Comparison of ENCODE assay signal across 25 mouse cellular contexts in the genomic region with DNA sequence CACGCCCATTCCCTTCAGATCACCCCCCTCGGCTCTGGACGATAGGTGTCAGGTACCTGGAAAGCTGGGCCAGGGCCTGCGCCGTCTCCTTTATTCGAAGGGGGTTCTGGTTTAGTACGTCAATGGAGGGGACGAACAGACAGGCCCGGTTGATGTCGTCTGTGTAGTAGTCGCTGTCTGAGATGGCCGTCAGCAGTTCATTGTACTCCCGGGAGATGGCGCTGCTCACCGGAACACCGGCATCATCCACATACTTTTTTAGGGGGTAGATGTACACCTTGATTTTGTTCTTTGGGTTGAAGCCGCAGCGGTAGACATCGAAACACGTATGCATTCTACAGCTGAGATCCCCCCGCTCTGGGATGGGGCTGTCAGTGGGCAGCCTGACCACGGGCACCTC. TPM values are rescaled to one million over a fixed set of nuclear protein-coding genes. Genes with fewer than 3 reads are reported as not detected.
DNase-seq lines count a peak whose midpoint lies in the region; TF ChIP-seq lines count a peak whose summit lies in the region.
"Had no signal": no experiment of that assay in that cellular context is flagged by ENCODE, and none has a peak within 500 bp of the region (broad histone marks: within the 10 kb centered on the region; RNA-seq: fewer than 3 reads in every experiment).

No protein-coding gene starts in this region.

- peak; percentile 72 for TF ChIP-seq CTCF in E14TG2a.4 (conservative IDR thresholded peaks at IDR 0.05; ENCODE audit: low read length)
- peak; percentile 61 for TF ChIP-seq CTCF in ES-Bruce4 (IDR thresholded peaks at IDR 0.05; ENCODE audit: low read depth, low read length)

- no peak overlapping the region for H3K27ac ChIP-seq in ES-Bruce4 (ENCODE audit: insufficient read depth, low read length)
- H3K27ac ChIP-seq: embryonic facial prominence, embryonic 10.5 days; embryonic facial prominence, embryonic 13.5 days; forebrain, embryonic 12.5 days; forebrain, embryonic 15.5 days; heart, adult 2 months; heart, embryonic 10.5 days; hindbrain, embryonic 12.5 days; hindbrain, embryonic 15.5 days had no signal

- peak; percentile 33 for DNase-seq in cerebellum, adult 9-11 months
- DNase-seq in cerebellum, postnatal 25 days = no peak
- DNase-seq in ZHBTc4 (ENCODE audit: low read depth, low spot score) = peak; percentile 73
- no peak for DNase-seq in right cerebral cortex, postnatal 25 days
- DNase-seq: adrenal gland, adult 2 months; adrenal gland, postnatal 25 days; cerebellum, adult 2 months; cerebellum, postnatal 36 days; embryo, embryonic 11 days; gastrocnemius, postnatal 25 days; heart, adult 2 months; kidney, adult 2 months had no signal

- H3K4me1 ChIP-seq in E14TG2a.4 (replicated peaks; ENCODE audit: low read depth, low read length) = peaks cover 16% of the 10 kb centered on the region
- H3K4me1 ChIP-seq in ES-Bruce4 (ENCODE audit: control insufficient read depth, insufficient read depth, low read length) = no peaks in the 10 kb centered on the region
- H3K4me1 ChIP-seq: embryonic facial prominence, embryonic 10.5 days; embryonic facial prominence, embryonic 13.5 days; forebrain, embryonic 12.5 days; forebrain, embryonic 15.5 days; heart, embryonic 10.5 days; hindbrain, embryonic 12.5 days; hindbrain, embryonic 15.5 days had no signal

- no peak for TF ChIP-seq EP300 in ES-Bruce4 (IDR thresholded peaks at IDR 0.05; ENCODE audit: insufficient read depth, low read depth, low read length)

- H3K9me3 ChIP-seq in E14TG2a.4 (ENCODE audit: low read length) = no peaks in the 10 kb centered on the region
- H3K9me3 ChIP-seq in ES-Bruce4 (replicated peaks; ENCODE audit: control insufficient read depth, insufficient read depth, low read length, poor library complexity, severe bottlenecking) = no peaks in the 10 kb centered on the region
- H3K9me3 ChIP-seq: embryonic facial prominence, embryonic 10.5 days; embryonic facial prominence, embryonic 13.5 days; forebrain, embryonic 12.5 days; forebrain, embryonic 15.5 days; heart, embryonic 10.5 days; hindbrain, embryonic 12.5 days; hindbrain, embryonic 15.5 days had no signal

- peaks cover 36% of the 10 kb centered on the region for H3K36me3 ChIP-seq in E14TG2a.4 (ENCODE audit: insufficient read depth, low read length)
- H3K36me3 ChIP-seq in ES-Bruce4 (ENCODE audit: control insufficient read depth, insufficient read depth, low read length, poor library complexity, severe bottlenecking) = no peaks in the 10 kb centered on the region

- H3K4me3 ChIP-seq in E14TG2a.4 (replicated peaks; ENCODE audit: low read length) (0 out of 2 replicates have a peak overlapping the region, but pooled peaks have one; percentile 7), ES-Bruce4 (ENCODE audit: low read depth, low read length) (no peak overlapping the region)
- H3K4me3 ChIP-seq: embryonic facial prominence, embryonic 10.5 days; embryonic facial prominence, embryonic 13.5 days; erythroblast, embryonic 14.5 days; forebrain, embryonic 12.5 days; forebrain, embryonic 15.5 days; heart, adult 2 months; heart, embryonic 10.5 days; hindbrain, embryonic 12.5 days; hindbrain, embryonic 15.5 days had no signal

- H3K9ac ChIP-seq in ES-Bruce4 (ENCODE audit: low read depth, poor library complexity, severe bottlenecking) = no peak overlapping the region
- H3K9ac ChIP-seq: embryonic facial prominence, embryonic 13.5 days; forebrain, embryonic 12.5 days; forebrain, embryonic 15.5 days; hindbrain, embryonic 12.5 days; hindbrain, embryonic 15.5 days had no signal

- TF ChIP-seq POLR2A in ES-Bruce4 (IDR thresholded peaks at IDR 0.05; ENCODE audit: insufficient read depth, low read length) = no peak

- H3K27me3 ChIP-seq in E14TG2a.4 (ENCODE audit: insufficient read depth, low read length) = no peaks in the 10 kb centered on the region
- H3K27me3 ChIP-seq in ES-Bruce4 (ENCODE audit: control insufficient read depth, insufficient read depth, low read length, poor library complexity, severe bottlenecking) = no peaks in the 10 kb centered on the region
- H3K27me3 ChIP-seq: embryonic facial prominence, embryonic 13.5 days; forebrain, embryonic 12.5 days; forebrain, embryonic 15.5 days; hindbrain, embryonic 12.5 days; hindbrain, embryonic 15.5 days had no signal

RNA-seq across cellular contexts. Expression of a gene that starts 9.0 kb away (rescaled TPM):
- polyA plus RNA-seq in ES-Bruce4 (2011; ENCODE audit: insufficient read depth, insufficient read length, low read depth, missing spikeins) = 32.8 and 36.6 TPM in 2 replicates

RNA-seq across cellular contexts. Expression of a gene that starts 36.4 kb away (rescaled TPM):
- polyA plus RNA-seq in ES-Bruce4 (2011; ENCODE audit: insufficient read depth, insufficient read length, low read depth, missing spikeins) = 3.5 and 4.8 TPM in 2 replicates
- polyA plus RNA-seq: erythroblast, embryonic 14.5 days had no signal

RNA-seq across cellular contexts. Expression of a gene that starts 55.6 kb away (rescaled TPM):
- polyA plus RNA-seq in ES-Bruce4 (2011; ENCODE audit: insufficient read depth, insufficient read length, low read depth, missing spikeins) = 1.3 TPM in 1 of 2 replicates, not detected in the other
- polyA plus RNA-seq: adrenal gland, adult 2 months; embryonic facial prominence, embryonic 13.5 days; erythroblast, embryonic 14.5 days; heart, embryonic 10.5 days; heart, embryonic 14.5 days; intestine, embryonic 14.5 days; intestine, postnatal 0 days had no signal

Comparison
In these comparisons a context has a peak if more than half of its experiments do, and no peak if none do; other contexts are left out.
1. DNase-seq: peak in cerebellum, adult 9-11 months (single experiment) and ZHBTc4 (single experiment); none in cerebellum, postnatal 25 days (0 of 2) and right cerebral cortex, postnatal 25 days (single experiment).